Mouse (Mus musculus) T-helper 2 cell (primary cell): Measurements from ENCODE around the gene Nccrp1.
"Not testable (repeated sequence)": the region's sequence is repeated elsewhere in the genome, so short reads cannot be mapped to it uniquely, and the experiment has no call there.

Experiments
- in situ Hi-C: fragments of 300-600 bp; cut with MboI, MseI; formaldehyde crosslinking; loops from one replicate; pipeline ENCODE4 v1.15.1; 2025; ENCODE audit warnings: high pct_unique_total_duplicates

Gene Nccrp1

GRCm38 (mm10) chr7:28570291-28570981 is 23.4 kb upstream of the Nccrp1 start:
- in situ Hi-C loops = no loop called here

DNA sequence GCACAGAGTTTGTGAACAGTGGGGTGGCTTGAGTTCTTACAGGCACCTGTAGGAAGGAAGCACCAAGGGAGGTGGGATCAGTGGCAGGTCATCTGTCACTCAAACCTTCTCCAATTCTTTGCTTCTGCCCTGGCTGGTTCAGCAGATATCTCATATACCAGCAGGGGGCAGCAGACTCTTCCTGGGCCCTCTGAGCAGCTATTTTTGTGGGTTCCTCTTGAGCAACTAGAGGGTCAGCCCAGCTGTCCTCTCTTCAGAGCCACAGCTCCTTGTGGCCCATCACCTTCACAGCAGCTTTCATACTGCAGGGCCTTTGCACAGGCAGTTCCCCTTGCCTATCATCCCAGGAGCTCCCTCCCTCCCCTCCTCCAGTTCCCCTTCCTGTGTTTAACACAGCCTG is 21.2 kb upstream of the Nccrp1 start:
- in situ Hi-C loops = no loop called here

DNA sequence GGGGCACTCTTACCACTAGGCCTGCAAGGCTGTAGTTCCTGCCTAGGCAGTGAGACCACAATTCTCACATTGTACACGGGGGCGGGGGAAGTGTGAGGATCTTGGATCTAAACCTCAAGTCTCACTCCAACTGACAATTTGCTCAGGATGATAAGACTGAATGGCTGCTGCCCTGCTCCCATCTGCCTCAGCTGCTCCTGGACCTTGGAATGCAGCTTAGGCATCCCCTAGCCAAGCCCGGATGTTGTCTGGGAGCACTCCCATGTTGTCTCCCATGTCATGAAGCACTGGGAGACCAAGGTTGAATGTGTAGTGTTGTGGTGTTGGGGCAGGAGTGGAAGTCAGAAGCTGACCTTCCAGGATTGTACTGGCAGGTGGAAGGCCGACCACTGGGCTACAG is 20.5 kb upstream of the Nccrp1 start:
- in situ Hi-C loops = no loop called here

GRCm38 (mm10) chr7:28565407-28565806 is 18.4 kb upstream of the Nccrp1 start:
- in situ Hi-C loops = no loop called here

- in situ Hi-C loops = no loop called here
These were observed 15.9 kb upstream of the Nccrp1 start for GRCm38 (mm10) chr7:28562951-28563350.

DNA sequence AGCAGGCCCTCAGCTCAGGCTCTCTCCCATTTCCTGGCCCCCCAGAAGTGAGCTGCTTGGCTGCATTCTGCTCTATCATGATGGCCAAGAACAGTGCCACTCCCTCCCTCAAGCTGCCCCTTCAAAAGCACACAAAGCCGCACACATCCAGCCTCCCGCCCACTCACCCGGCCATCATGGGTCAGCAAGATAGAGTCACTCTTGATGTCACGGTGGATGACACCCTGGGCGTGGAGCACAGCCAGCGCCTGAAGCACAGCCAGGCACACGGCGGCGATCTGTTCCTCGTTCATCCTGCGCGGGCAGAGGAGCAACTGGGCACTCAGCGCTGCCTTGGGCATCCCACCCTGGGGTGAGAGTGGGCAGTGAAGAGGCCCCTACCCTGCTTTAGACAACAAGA is 15.3 kb upstream of the Nccrp1 start:
- in situ Hi-C loops = no loop called here

GRCm38 (mm10) chr7:28561967-28562366 is 14.9 kb upstream of the Nccrp1 start:
- in situ Hi-C loops = no loop called here

DNA sequence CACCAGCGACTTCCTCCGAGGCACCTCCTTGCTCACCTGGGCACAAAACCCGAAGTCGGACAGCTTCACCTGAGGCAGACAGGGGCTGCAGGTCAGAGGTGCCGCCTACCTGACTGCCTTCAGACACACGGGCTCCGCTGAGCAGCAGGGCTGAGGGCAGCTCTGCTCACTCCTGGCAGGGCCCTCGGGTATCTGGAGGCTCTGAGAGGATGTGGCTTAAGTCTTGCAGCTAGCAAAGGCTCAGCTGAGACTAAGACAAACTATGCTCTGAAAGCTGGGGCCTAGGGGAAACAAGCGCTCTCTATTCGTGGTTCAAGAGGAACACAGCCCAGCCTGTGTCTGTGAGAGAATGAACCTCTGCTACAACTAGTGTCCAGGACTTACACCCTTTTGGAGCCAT is 13.8 kb upstream of the Nccrp1 start:
- in situ Hi-C loops = no loop called here

- in situ Hi-C loops = no loop called here
These were observed 11.4 kb upstream of the Nccrp1 start for GRCm38 (mm10) chr7:28558486-28558885.

DNA sequence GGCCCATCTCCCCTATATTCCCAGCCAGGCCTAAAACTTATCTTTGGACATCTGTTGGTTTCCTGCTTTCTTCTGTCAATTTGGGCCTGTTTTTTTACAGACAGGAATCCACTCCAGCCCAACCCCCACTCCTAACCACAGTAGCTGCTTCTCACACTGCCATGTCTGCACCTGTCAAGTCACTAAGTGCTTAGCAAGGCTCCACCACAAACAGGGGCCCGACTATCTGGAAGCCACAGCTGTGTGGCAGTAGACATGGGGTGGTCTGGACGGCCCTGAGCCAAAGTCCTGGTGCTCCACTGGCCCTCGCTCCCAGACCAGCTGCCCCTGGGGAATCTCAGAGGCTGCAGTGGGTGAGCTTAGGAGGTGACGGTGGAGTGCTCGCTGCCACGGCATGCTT is 10.7 kb upstream of the Nccrp1 start:
- in situ Hi-C loops = no loop called here

GRCm38 (mm10) chr7:28557069-28557468 is 10.0 kb upstream of the Nccrp1 start:
- in situ Hi-C loops = no loop called here

- in situ Hi-C loops = no loop called here
These were observed 9.0 kb upstream of the Nccrp1 start for GRCm38 (mm10) chr7:28555939-28556535.

GRCm38 (mm10) chr7:28553076-28553475 is 6.0 kb upstream of the Nccrp1 start:
- in situ Hi-C loops = no loop called here

GRCm38 (mm10) chr7:28547628-28548027 is 574 bp upstream of the Nccrp1 start:
- in situ Hi-C loops = no loop called here

DNA sequence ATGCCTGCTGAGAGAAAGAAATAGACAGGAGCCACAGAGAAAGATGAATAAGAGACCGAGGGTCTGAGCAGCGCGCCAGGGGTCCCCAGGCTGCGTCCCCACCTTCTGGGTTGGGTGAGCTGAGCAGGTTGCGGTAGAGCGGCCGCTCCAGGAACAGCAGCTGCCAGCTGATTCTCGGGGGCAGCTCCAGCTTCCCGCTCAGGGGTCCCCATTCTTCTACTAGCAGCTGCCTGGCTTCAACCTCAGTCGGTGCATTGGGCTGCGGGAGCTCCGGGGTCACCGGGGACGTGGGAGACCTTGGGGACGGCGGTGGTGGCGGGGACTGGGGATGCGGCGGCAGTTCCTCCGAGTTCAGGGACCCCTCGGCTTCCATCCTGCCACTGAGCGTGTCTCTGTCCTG is 405 bp downstream of the Nccrp1 start:
- in situ Hi-C loops = no loop called here

- in situ Hi-C loops = no loop called here
These were observed 1.2 kb downstream of the Nccrp1 start for GRCm38 (mm10) chr7:28545891-28546210.

DNA sequence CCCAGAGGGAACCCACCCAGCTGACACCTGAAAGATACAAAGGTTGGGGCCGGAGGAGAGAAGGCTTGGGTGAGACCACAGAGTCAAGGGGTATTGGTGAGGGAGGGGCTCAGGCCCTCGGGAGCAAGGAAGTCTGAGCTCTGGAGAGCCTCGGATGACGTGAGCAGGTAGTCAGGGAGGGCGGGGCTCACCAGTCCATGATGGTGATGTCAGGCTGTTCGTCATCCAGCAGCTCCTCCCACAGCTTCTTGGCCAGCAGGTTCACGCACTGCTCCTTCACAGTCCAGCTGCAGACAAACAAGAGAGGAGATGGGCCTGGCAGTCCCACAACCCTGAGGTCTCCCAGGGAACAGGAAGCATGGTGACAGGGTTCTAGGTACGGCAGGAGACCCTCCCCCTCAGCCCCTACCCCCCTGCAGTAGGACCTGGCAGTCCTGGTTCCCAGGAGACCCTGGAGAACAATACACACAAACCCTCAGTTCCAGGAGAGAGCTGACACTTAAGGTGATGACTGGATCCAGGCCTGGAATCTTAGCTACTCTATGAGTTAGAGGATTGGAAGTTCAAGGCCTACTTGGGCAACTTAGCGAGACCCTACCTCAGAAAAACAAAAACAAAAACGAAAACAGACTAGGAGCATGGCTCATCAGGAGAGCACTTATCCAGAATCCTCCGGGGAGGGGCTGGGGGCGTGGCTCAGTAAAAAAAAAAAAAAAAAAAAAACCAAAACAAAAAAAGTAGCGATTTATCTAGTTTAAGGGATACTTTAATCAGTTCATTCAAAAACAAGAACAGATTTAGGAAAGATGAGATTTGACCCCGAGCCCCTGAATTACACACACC is 1.8 kb downstream of the Nccrp1 start:
- in situ Hi-C loops = no loop called here

- in situ Hi-C loops = no loop called here
These were observed 2.9 kb downstream of the Nccrp1 start for GRCm38 (mm10) chr7:28544051-28544601.

- in situ Hi-C loops = no loop called here
These were observed 6.5 kb downstream of the Nccrp1 start, which contains the start of gene Sycn for GRCm38 (mm10) chr7:28540526-28540925. Gene Sycn, plus strand, starts transcription at chr7:28540885.

- in situ Hi-C loops = not testable (repeated sequence)
These were observed 8.2 kb downstream of the Nccrp1 start for GRCm38 (mm10) chr7:28538886-28539285.

DNA sequence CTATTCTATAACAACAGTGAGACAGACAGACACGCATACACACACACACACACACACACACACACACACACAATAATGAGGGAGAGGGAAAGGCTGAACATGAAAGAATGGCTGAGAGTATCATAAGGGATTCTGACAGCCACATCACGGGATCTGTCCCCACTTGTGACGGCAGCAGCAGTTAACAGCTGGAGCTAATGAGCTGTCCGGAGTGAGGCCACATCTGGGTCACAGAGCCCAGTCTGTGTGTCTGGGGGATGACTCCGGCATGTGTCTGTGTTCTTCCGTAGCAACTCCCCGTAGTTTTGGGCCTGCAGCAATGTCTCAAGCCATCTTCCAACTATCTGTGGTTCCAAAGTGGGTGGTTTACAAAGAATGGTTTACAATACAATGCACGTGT is 15.0 kb downstream of the Nccrp1 start:
- in situ Hi-C loops = no loop called here

GRCm38 (mm10) chr7:28527922-28528719 is 18.9 kb downstream of the Nccrp1 start:
- in situ Hi-C loops = loop anchor here (5.0 kb wide), 1 partner anchor 76 kb away; the partner anchor contains the start of gene Lrfn1
